ENCODE assay signal across 11 mouse cellular contexts in genomic region chr14:60586687-60587453, GRCm38 (mm10). TPM values are rescaled to one million over a fixed set of nuclear protein-coding genes. Genes with fewer than 3 reads are reported as not detected.
A peak's percentile ranks its signal among the peaks of the same experiment; 100 is the strongest.
DNase-seq lines count a peak whose midpoint lies in the region; ATAC-seq and TF ChIP-seq lines count a peak whose summit lies in the region.
"Had no signal": no experiment of that assay in that cellular context is flagged by ENCODE, and none has a peak within 500 bp of the region (broad histone marks: within the 10 kb centered on the region; RNA-seq: fewer than 3 reads in every experiment).

No protein-coding gene starts in this region.

- peaks cover 24% of the 10 kb centered on the region for H3K4me1 ChIP-seq in heart, embryonic 13.5 days
- H3K4me1 ChIP-seq in midbrain, embryonic 13.5 days (replicated peaks), result peaks cover 20% of the 10 kb centered on the region
- 0 out of 2 replicates have a peak, but pooled peaks cover 2% of the 10 kb centered on the region for H3K4me1 ChIP-seq in liver, embryonic 11.5 days (replicated peaks; ENCODE audit: control insufficient read depth, insufficient read depth, low read length)

- peaks cover 18% of the 10 kb centered on the region for H3K27me3 ChIP-seq in heart, embryonic 13.5 days (replicated peaks)
- no peaks in the 10 kb centered on the region for H3K27me3 ChIP-seq in midbrain, embryonic 13.5 days
- no peaks in the 10 kb centered on the region for H3K27me3 ChIP-seq in liver, embryonic 11.5 days (replicated peaks; ENCODE audit: control insufficient read depth, insufficient read depth, low read length)

- H3K27ac ChIP-seq in layer of hippocampus, adult 2 months, result no peak overlapping the region
- H3K27ac ChIP-seq in heart, embryonic 13.5 days (replicated peaks), result peak overlapping the region; percentile 36
- H3K27ac ChIP-seq in midbrain, embryonic 13.5 days, result peak overlapping the region; percentile 65
- no peak overlapping the region for H3K27ac ChIP-seq in liver, embryonic 11.5 days (ENCODE audit: low read depth, low read length)

- no peak for TF ChIP-seq CTCF in layer of hippocampus, adult 2 months (conservative IDR thresholded peaks at IDR 0.05)

- H3K36me3 ChIP-seq in heart, embryonic 13.5 days, result no peaks in the 10 kb centered on the region
- no peaks in the 10 kb centered on the region for H3K36me3 ChIP-seq in midbrain, embryonic 13.5 days
- H3K36me3 ChIP-seq in liver, embryonic 11.5 days (ENCODE audit: control insufficient read depth, insufficient read depth, low read length), result no peaks in the 10 kb centered on the region

- H3K9ac ChIP-seq in heart, embryonic 13.5 days, result no peak overlapping the region
- H3K9ac ChIP-seq in midbrain, embryonic 13.5 days (replicated peaks), result no peak overlapping the region
- H3K9ac ChIP-seq in liver, embryonic 11.5 days (ENCODE audit: low read depth, low read length), result no peak overlapping the region

- no peak for ATAC-seq in heart, embryonic 13.5 days (ENCODE audit: extremely low read depth, insufficient number of reproducible peaks, low FRiP score, low TSS enrichment)
- ATAC-seq in midbrain, embryonic 13.5 days, result peak; percentile 80
- ATAC-seq in liver, embryonic 11.5 days (replicated peaks; ENCODE audit: low FRiP score), result no peak

- WGBS in heart, embryonic 13.5 days, result 50% methylated on average over 15 of the region's 15 CpGs
- 18% methylated on average over 15 of the region's 15 CpGs for WGBS in midbrain, embryonic 13.5 days
- WGBS in liver, embryonic 11.5 days, result 69% methylated on average over 15 of the region's 15 CpGs

- DNase-seq in layer of hippocampus, adult 8-10 months (ENCODE audit: low spot score in 2 of 2), result peak; percentile 7
- no peak for DNase-seq in layer of hippocampus, adult 2 months (ENCODE audit: low spot score in 2 of 2)
- peak; percentile 64 for DNase-seq in embryo, embryonic 11 days
- DNase-seq in MN1 (ENCODE audit: low spot score), result no peak
- DNase-seq in liver, embryonic 11.5 days (ENCODE audit: low spot score), result no peak
- no peak for DNase-seq in kidney, adult 8-10 months
- DNase-seq: cerebellum, postnatal 10 days; kidney, adult 11 months had no signal

- H3K9me3 ChIP-seq in heart, embryonic 13.5 days, result 0 out of 2 replicates have a peak, but pooled peaks cover 3% of the 10 kb centered on the region
- 0 out of 2 replicates have a peak, but pooled peaks cover under 1% of the 10 kb centered on the region for H3K9me3 ChIP-seq in midbrain, embryonic 13.5 days
- no peaks in the 10 kb centered on the region for H3K9me3 ChIP-seq in liver, embryonic 11.5 days (ENCODE audit: control insufficient read depth, low read length)

- no peak overlapping the region for H3K4me3 ChIP-seq in layer of hippocampus, adult 2 months
- no peak overlapping the region for H3K4me3 ChIP-seq in heart, embryonic 13.5 days
- H3K4me3 ChIP-seq in midbrain, embryonic 13.5 days (replicated peaks), result no peak overlapping the region
- H3K4me3 ChIP-seq in liver, embryonic 11.5 days (ENCODE audit: low read depth, low read length), result no peak overlapping the region
- H3K4me3 ChIP-seq: myocyte had no signal

- no peak overlapping the region for H3K4me2 ChIP-seq in heart, embryonic 13.5 days
- H3K4me2 ChIP-seq in midbrain, embryonic 13.5 days (replicated peaks), result no peak overlapping the region
- H3K4me2 ChIP-seq in liver, embryonic 11.5 days, result no peak overlapping the region

RNA-seq across cellular contexts. Expression of gene Spata13, which starts 46.9 kb away (rescaled TPM):
- total RNA-seq in layer of hippocampus, adult 8-10 months (2022), result 10 to 100 TPM; 22.4 to 27.3 (median 23.9) TPM
- 10 to 100 TPM; 23.2 to 31.1 TPM for total RNA-seq in layer of hippocampus, adult 2 months (2021)
- 13.4 and 14.9 TPM in 2 replicates for polyA plus RNA-seq in heart, embryonic 13.5 days (2015; fragmentation: Nextera tagmentation; extraction: Ambion mirVana)
- 41.3 and 47.4 TPM in 2 replicates for polyA plus RNA-seq in midbrain, embryonic 13.5 days (2015; fragmentation: Nextera tagmentation; extraction: Ambion mirVana)
- polyA plus RNA-seq in liver, embryonic 11.5 days (2014; fragmentation: Nextera tagmentation; extraction: Ambion mirVana), result 14.0 and 16.1 TPM in 2 replicates

Comparison
In these comparisons a context has a peak if more than half of its experiments do, and no peak if none do; other contexts are left out.
1. DNase-seq: peak in layer of hippocampus, adult 8-10 months (2 of 2) and embryo, embryonic 11 days (single experiment); none in layer of hippocampus, adult 2 months (0 of 2), MN1 (single experiment), liver, embryonic 11.5 days (single experiment) and kidney, adult 8-10 months (0 of 2).
2. H3K27ac ChIP-seq: peak in heart, embryonic 13.5 days (single experiment) and midbrain, embryonic 13.5 days (single experiment); none in layer of hippocampus, adult 2 months (single experiment) and liver, embryonic 11.5 days (single experiment).